Mouse (Mus musculus) cerebellum, adult 9-10 months (tissue): ENCODE measurements around the gene Dlk2.
A peak's percentile ranks its signal among the peaks of the same experiment; 100 is the strongest.

Experiments
- DNase-seq: peaks from one replicate; pipeline ENCODE4 v3.0.0; 2022

Gene Dlk2

DNA sequence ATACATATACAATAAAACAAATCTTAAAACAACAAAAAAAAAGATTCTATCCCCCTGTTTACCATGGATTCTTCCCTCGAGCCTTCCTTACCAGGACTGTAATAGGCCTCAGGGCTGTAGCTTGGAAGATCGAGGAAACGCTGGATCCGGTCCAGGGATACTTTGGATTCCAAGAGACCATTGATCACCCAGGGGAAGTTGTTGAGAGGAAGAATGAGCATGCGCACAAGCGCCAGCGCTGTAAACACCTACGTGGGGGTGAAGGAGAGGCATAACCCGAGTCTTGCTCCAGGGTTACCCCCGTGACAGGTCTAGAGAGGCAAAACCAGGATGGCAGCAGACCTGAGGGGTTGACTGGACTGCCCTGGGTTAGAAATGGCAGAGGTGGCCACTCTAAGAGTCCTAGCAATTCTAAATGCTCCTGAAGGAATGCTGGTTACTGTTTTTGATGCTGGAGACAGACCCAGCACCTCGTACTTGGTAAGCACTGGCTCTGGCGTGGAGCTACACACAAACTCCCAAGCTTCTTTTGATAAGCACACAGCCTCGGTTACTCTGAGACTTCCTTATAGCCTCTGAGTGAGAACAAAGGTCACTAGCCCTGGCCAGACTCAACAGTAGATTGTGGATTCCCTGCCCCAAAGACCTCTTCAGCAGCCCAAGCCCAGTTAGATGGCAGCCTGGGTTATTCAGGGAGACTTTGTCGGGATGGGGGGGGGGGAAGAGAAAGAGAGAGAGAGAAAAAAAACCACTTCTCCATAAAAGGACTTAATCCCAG, 25.0 kb downstream of the Dlk2 start:
- no peak for DNase-seq

DNA sequence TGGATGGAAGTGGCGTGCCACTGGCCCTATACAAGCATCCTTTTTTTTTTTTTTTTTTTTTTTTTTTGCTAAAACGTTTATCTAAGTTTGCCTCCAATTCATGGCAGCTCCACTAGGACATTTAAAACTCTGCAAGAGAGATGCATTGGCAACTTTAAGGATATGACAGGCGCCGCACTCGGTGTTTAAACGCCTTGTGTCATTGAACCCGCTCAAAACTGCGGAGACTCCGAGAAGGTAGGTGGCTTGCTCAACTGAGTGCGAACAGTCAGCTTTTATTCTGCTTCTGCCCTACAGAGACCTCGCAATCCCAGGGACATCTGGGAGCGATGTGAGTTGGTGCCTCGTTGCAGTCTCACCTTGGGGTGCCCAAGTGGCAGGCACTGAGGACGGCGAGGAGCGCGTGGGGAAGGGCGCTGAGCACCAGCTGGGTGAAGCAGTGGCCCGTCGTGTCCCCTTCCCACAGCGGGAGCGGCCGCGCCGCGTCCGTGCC, 30.2 kb downstream of the Dlk2 start:
- DNase-seq, result no peak

DNA sequence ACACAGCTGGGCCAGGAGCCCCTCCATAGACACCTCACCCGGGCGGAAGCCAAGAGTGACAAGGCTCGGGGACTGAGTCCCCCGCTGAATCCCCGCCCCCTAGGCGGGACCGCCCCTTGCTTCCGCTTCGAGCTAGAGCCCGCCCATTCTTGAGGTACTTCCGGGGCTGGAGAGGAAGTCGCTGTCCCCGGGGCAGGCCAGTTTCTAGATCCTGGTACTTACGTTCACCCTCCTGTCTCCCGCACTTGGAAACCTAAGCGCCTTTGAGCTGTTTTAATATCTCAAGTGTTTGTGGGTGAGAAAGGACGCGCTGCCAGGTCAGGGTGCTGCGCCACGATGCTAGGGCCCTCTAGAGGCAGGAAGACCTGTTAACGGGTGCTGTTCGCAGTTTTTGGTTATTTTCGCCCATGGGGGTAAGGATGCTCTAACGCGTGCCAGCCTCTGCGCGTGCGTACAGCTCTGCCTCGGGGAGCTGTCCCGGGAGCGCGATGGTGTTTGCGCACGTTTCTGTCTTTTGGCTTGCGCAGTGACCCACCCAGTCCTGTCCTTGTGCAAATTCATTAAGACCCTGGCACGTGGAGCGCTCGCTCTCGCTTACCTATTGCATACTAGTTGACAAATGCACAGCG, 30.8 kb downstream of the Dlk2 start, which contains the start of gene Abcc10:
Gene Abcc10 (minus strand): TSS at position 447 of the 629 bp plus-strand sequence.
- peak; percentile 97 for DNase-seq

DNA sequence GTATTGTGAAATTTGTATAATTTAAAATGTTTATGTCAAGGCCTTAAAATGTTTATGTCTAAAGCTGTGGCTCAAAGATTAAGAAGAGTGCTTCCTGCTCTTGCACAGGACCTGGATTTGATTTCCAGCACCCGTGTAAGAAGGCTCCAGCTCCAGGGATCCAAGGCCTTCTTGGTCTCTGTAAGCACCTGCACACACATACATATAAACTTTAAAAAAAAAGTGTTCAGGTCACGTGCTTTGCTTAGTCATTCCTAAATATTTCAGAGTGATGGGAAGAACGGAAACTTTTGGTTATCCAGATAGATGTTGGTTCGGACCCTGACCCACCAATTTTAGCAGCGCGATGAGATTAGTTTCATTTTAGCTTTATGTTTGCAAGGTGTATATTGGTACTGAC, 31.5 kb downstream of the Dlk2 start:
- DNase-seq, result peak; percentile 28

DNA sequence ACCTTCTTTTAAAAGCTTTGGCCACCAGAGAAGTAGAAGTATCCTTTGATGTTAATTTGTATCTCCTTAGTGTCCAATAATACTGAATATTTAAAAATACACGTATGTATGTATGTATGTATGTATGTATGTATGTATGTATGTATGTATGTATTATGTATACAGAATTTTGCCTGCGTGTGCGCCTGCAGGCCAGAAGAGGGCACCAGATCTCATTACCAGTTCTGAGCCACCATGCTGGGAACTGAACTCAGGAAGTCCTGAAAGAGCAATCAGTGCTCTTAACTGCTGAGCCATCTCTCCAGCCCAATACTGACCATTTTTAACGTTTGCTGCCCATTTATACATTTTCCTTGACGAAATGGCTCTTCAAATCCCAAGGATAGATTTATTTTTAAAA, 39.3 kb downstream of the Dlk2 start:
- DNase-seq, result no peak

DNA sequence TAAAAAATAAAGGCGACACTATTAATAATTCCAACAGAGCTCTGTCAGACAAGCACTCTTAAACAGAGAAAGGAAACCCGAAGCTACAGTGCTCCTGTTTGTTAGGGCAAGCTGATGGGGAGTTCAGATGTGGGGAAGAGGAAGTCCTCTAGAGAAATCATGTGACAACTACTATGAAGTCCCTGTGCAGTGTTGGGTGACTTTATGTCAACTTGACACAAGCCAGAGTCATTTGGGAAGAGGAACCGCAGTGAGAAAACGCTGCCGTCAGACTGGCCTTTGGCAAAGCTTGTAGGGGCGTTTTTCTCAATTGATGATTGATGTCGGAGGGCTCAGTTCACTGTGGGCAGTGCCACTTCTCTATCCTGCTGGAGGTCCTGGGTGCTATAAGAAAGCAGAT, 44.0 kb downstream of the Dlk2 start:
- DNase-seq, result no peak

DNA sequence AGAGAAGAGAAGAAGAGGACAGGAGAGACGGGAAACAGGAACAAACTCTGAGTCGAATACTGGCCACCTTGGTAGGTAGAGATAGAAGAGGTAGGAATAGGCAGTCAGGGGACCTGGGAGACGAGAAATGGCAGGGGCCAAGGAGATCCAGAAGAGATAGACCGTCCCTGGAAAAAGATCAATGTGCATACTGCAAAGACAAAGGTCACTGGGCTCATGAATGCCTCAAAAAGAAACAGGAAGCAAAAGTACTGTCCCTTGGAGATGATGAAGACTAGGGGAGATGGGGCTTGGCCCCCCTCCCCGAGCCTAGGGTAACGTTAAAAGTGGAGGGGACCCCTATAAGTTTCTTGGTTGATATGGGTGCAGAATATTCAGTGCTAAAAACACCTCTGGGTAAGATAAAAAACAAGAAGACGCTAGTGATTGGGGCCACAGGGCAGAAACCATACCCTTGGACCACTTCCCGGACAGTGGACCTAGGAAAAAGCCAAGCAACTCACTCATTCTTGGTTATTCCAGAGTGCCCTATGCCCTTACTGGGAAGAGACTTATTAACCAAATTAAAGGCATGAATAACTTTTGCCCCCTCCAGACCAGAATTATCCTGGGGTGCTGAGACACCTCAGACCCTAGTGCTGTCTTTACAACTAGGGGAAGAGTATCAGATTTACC, 53.9 kb downstream of the Dlk2 start:
- no peak for DNase-seq
